Mouse (Mus musculus) brain, embryonic 14.5 days (tissue): Measurements from ENCODE around the gene Rps6ka1.

ENCODE experiments used
- CTCF ChIP-seq: fragments of 200-500 bp; IDR thresholded peaks from 2 replicates; pipeline ENCODE4 v1.5.1; 2012; ENCODE audit warnings: inconsistent platforms, mild to moderate bottlenecking, moderate library complexity, borderline replicate concordance; ENCODE audit not compliant: insufficient read depth, insufficient read length; ENCODE audit errors: extremely low read depth
- POLR2A ChIP-seq: fragments of 200-500 bp; IDR thresholded peaks from 2 replicates; pipeline ENCODE4 v1.6.1; 2012; ENCODE audit warnings: mild to moderate bottlenecking, inconsistent platforms, borderline replicate concordance; ENCODE audit not compliant: poor library complexity, insufficient read depth, insufficient read length, severe bottlenecking; ENCODE audit errors: extremely low read depth

GRCm38 (mm10) chr4:133879145-133879902 is 8.3 kb downstream of the Rps6ka1 start:
- TF ChIP-seq CTCF (no peak), POLR2A (no peak)
